Mouse (Mus musculus) hindbrain, embryonic 13.5 days (tissue): ENCODE measurements around the gene Gm3404. TPM values are rescaled to one million over a fixed set of nuclear protein-coding genes. Genes with fewer than 3 reads are reported as not detected.
"Not testable (repeated sequence)": the region's sequence is repeated elsewhere in the genome, so short reads cannot be mapped to it uniquely, and the experiment has no call there.

Source experiments
- ATAC-seq: fragments of 200-750 bp; cut with Nextera tagmentation; 2 replicates; pipeline ENCODE4 v1.8.0; 2017; ENCODE audit warnings: moderate TSS enrichment; ENCODE audit not compliant: low FRiP score
- H3K27ac ChIP-seq: fragments of 300-500 bp; sonication (generic); 2 replicates; pipeline ENCODE4 v1.5.1; 2015; ENCODE audit warnings: inconsistent platforms, mild to moderate bottlenecking, moderate library complexity
- H3K27me3 ChIP-seq: fragments of 300-500 bp; sonication (generic); 2 replicates; pipeline ENCODE4 v1.6.1; 2015; ENCODE audit warnings: mild to moderate bottlenecking, inconsistent platforms
- H3K36me3 ChIP-seq: fragments of 300-500 bp; sonication (generic); 2 replicates; pipeline ENCODE4 v1.6.1; 2015; ENCODE audit warnings: mild to moderate bottlenecking, inconsistent platforms
- H3K4me1 ChIP-seq: fragments of 300-500 bp; sonication (generic); replicated peaks from 2 replicates; pipeline ENCODE4 v1.6.1; 2015; ENCODE audit warnings: inconsistent platforms
- H3K4me2 ChIP-seq: fragments of 300-500 bp; sonication (generic); 2 replicates; pipeline ENCODE4 v1.6.1; 2015; ENCODE audit warnings: inconsistent platforms, mild to moderate bottlenecking, moderate library complexity
- H3K4me3 ChIP-seq: fragments of 300-500 bp; sonication (generic); 2 replicates; pipeline ENCODE4 v1.5.1; 2015; ENCODE audit warnings: mild to moderate bottlenecking, inconsistent platforms
- H3K9ac ChIP-seq: fragments of 300-500 bp; sonication (generic); 2 replicates; pipeline ENCODE4 v1.6.1; 2015; ENCODE audit warnings: mild to moderate bottlenecking, inconsistent platforms
- H3K9me3 ChIP-seq: fragments of 300-500 bp; sonication (generic); 2 replicates; pipeline ENCODE4 v1.6.1; 2016; ENCODE audit warnings: inconsistent platforms
- WGBS: fragments of 180-500 bp; shearing (Covaris S2); methylation state at CpG from one replicate; pipeline ENCODE4 v1.1.7; 2015; 5-methylcytosine and 5-hydroxymethylcytosine counted together
- polyA plus RNA-seq: library from polyadenylated mRNA; unstranded; fragments of >200 nt; fragmentation: Nextera tagmentation; extraction: Ambion mirVana; gene quantifications from 2 replicates; pipeline ENCODE4 v1.2.1, GENCODE M21; 2015

Gm3404 gene
- not detected in 2 replicates for polyA plus RNA-seq

DNA sequence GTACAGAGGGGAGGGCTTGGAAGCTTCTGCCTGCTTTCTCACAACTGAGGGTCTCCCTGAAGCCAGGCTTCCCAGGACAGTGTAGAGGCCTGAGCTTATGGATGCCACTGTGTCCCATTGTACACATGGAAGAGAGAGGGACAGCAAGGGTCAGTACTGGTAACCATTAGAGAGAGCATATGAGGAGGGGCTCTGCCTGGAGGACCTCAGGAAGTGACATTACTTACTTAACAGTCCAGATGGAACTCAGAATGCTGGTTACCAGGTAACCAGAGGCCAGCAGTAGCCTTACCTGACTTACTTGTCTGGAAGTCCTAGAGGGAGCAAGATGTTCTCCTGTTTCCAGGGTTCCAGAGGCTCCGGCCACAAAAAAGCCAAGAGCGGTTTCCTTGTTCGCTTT lies at the start of gene Gm3404:
TSS of gene Gm3404 (plus strand) at position 301 of the 400 bp plus-strand sequence.
- H3K9ac ChIP-seq, H3K4me3 ChIP-seq, ATAC-seq, H3K27ac ChIP-seq, H3K4me1 ChIP-seq, H3K27me3 ChIP-seq, H3K4me2 ChIP-seq, H3K36me3 ChIP-seq, H3K9me3 ChIP-seq: not testable (repeated sequence)
- WGBS, result 97% methylated on average over 3 of the region's 3 CpGs

DNA sequence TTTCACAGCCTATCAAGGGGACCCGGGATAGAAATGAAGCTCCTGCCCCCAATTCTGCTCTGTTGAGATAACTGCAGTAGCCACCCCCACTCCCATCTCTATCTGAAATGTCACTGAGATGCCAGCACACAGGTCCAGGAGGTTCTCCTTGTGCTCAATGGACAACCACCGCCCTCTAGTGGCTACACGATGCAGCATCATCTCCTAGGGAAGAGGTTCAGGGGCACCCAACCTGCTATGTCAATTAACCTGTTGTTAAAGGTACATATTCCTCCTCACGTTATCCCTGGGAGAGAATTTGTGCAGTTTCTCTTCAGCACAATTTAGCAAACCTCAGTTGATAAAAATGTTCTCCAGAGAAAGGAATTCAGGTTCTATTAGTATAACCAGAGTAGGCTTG lies 46.0 kb upstream of the Gm3404 start:
- not testable (repeated sequence) for H3K4me1 ChIP-seq, H3K27me3 ChIP-seq, H3K4me3 ChIP-seq, H3K36me3 ChIP-seq, H3K27ac ChIP-seq, H3K9me3 ChIP-seq, ATAC-seq, H3K9ac ChIP-seq, H3K4me2 ChIP-seq
- 8% methylated on average over 4 of the region's 4 CpGs for WGBS

GRCm38 (mm10) chr5:146481665-146482064 lies 43.9 kb upstream of the Gm3404 start, which contains the start of gene Gm6408:
Gene Gm6408 (plus strand): TSS chr5:146481965.
- not testable (repeated sequence) for H3K27ac ChIP-seq, H3K4me3 ChIP-seq, H3K9ac ChIP-seq, H3K27me3 ChIP-seq, H3K4me1 ChIP-seq, H3K9me3 ChIP-seq, H3K4me2 ChIP-seq, H3K36me3 ChIP-seq, ATAC-seq
- 95% methylated on average over 3 of the region's 3 CpGs for WGBS

GRCm38 (mm10) chr5:146488959-146489358 lies 36.6 kb upstream of the Gm3404 start:
- H3K27me3 ChIP-seq, H3K9me3 ChIP-seq, ATAC-seq, H3K27ac ChIP-seq, H3K4me1 ChIP-seq, H3K36me3 ChIP-seq, H3K4me3 ChIP-seq, H3K4me2 ChIP-seq, H3K9ac ChIP-seq: not testable (repeated sequence)
- 16% methylated on average over 3 of the region's 4 CpGs for WGBS

GRCm38 (mm10) chr5:146491063-146491462 lies 34.5 kb upstream of the Gm3404 start, which contains the start of gene Gm6370:
Gene Gm6370 (plus strand): TSS chr5:146491363.
- not testable (repeated sequence) for ATAC-seq, H3K4me2 ChIP-seq, H3K27ac ChIP-seq, H3K9me3 ChIP-seq, H3K27me3 ChIP-seq, H3K36me3 ChIP-seq, H3K4me3 ChIP-seq, H3K4me1 ChIP-seq, H3K9ac ChIP-seq
- WGBS, result no CpG with 5 or more reads among the region's 5 CpGs

GRCm38 (mm10) chr5:146502099-146502498 lies 23.5 kb upstream of the Gm3404 start, which contains the start of gene 4930449I24Rik:
Gene 4930449I24Rik (plus strand): TSS chr5:146502399.
- no CpG with 5 or more reads among the region's 5 CpGs for WGBS
- not testable (repeated sequence) for ATAC-seq, H3K9me3 ChIP-seq

GRCm38 (mm10) chr5:146513823-146514222 lies 11.8 kb upstream of the Gm3404 start, which contains the start of gene Gm3402:
Gene Gm3402 (plus strand): TSS chr5:146514123.
- H3K4me1 ChIP-seq, H3K9me3 ChIP-seq, ATAC-seq, H3K36me3 ChIP-seq, H3K4me3 ChIP-seq, H3K27me3 ChIP-seq, H3K4me2 ChIP-seq, H3K9ac ChIP-seq, H3K27ac ChIP-seq: not testable (repeated sequence)
- WGBS, result 93% methylated on average over 2 of the region's 5 CpGs

More at GRCm38 (mm10) chr5:146502099-146502498, 23.5 kb upstream of the Gm3404 start, which contains the start of gene 4930449I24Rik:
- not testable (repeated sequence) for H3K4me2 ChIP-seq, H3K27ac ChIP-seq, H3K9ac ChIP-seq, H3K4me1 ChIP-seq, H3K27me3 ChIP-seq, H3K36me3 ChIP-seq, H3K4me3 ChIP-seq

GRCm38 (mm10) chr5:146537347-146537746 lies 11.7 kb downstream of the Gm3404 start, which contains the start of gene Gm3409:
Gene Gm3409 (plus strand): TSS chr5:146537647.
- not testable (repeated sequence) for H3K4me2 ChIP-seq, H3K4me1 ChIP-seq, H3K9ac ChIP-seq, H3K27me3 ChIP-seq, H3K27ac ChIP-seq, H3K4me3 ChIP-seq, ATAC-seq, H3K9me3 ChIP-seq, H3K36me3 ChIP-seq
- 94% methylated on average over 3 of the region's 3 CpGs for WGBS

DNA sequence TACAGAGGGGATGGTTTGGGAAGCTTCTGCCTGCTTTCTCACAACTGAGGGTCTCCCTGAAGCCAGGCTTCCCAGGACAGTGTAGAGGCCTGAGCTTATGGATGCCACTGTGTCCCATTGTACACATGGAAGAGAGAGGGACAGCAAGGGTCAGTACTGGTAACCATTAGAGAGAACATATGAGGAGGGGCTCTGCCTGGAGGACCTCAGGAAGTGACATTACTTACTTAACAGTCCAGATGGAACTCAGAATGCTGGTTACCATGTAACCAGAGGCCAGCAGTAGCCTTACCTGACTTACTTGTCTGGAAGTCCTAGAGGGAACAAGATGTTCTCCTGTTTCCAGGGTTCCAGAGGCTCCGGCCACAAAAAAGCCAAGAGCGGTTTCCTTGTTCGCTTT lies 30.2 kb downstream of the Gm3404 start, which contains the start of gene Gm3415:
TSS of gene Gm3415 (plus strand) at position 301 of the 400 bp plus-strand sequence.
- not testable (repeated sequence) for H3K9ac ChIP-seq, H3K27ac ChIP-seq, H3K4me1 ChIP-seq, H3K27me3 ChIP-seq, H3K9me3 ChIP-seq, H3K36me3 ChIP-seq, ATAC-seq, H3K4me3 ChIP-seq, H3K4me2 ChIP-seq
- WGBS, result no CpG with 5 or more reads among the region's 3 CpGs

GRCm38 (mm10) chr5:146564259-146564658 lies 38.7 kb downstream of the Gm3404 start:
- H3K27me3 ChIP-seq, result no peaks in the 10 kb centered on the region
- no peaks in the 10 kb centered on the region for H3K36me3 ChIP-seq
- H3K27ac ChIP-seq, result no peak overlapping the region
- no peak overlapping the region for H3K4me3 ChIP-seq
- ATAC-seq, result no peak
- 88% methylated on average over 1 of the region's 1 CpGs for WGBS
- no peaks in the 10 kb centered on the region for H3K4me1 ChIP-seq
- no peak overlapping the region for H3K9ac ChIP-seq
- H3K9me3 ChIP-seq, result no peaks in the 10 kb centered on the region
- H3K4me2 ChIP-seq, result no peak overlapping the region

DNA sequence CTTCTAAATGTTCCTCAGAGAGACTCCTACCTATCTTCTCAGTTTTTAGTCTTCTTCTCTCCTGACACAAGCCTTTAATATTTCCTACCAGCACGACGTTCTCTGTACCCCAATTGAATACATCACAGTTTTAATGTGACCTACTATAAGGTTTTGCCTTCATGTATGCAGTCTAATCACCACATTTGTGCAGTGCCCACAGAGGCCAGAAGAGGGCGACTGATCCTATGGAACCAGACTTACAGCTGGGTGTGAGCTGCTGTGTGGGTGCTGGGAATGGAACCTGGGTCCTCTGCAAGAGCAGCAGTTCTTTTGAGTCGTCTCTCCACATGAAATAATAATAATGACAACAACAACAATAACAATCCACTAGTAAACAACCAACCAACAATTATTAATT lies 41.5 kb downstream of the Gm3404 start:
- no peak overlapping the region for H3K9ac ChIP-seq
- no peak overlapping the region for H3K4me3 ChIP-seq
- no peaks in the 10 kb centered on the region for H3K36me3 ChIP-seq
- no peaks in the 10 kb centered on the region for H3K4me1 ChIP-seq
- H3K27me3 ChIP-seq, result no peaks in the 10 kb centered on the region
- H3K9me3 ChIP-seq, result no peaks in the 10 kb centered on the region
- 59% methylated on average over 4 of the region's 4 CpGs for WGBS
- H3K27ac ChIP-seq, result no peak overlapping the region
- H3K4me2 ChIP-seq, result no peak overlapping the region
- ATAC-seq, result no peak

DNA sequence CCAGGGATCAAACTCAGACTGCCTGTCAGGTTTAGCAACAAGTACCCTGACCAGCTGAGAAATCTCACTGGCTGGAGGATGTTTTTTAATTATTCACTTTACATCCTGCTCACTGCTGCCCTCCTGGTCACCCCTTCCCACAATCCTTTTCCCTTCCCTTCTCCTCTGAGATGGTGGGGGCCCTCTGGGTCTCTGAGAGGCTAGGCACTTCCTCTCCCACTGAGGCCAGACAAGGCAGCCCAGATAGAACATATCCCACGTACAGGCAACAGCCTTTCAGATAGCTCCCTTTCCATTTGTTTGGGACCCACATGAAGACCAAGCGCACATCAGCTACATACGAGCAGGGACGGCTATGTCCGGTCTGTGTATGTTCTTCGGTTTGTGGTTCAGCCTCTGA lies 44.6 kb downstream of the Gm3404 start:
- H3K4me1 ChIP-seq, H3K9ac ChIP-seq, H3K4me2 ChIP-seq, H3K4me3 ChIP-seq, ATAC-seq, H3K9me3 ChIP-seq, H3K27ac ChIP-seq, H3K36me3 ChIP-seq, H3K27me3 ChIP-seq: not testable (repeated sequence)
- 89% methylated on average over 6 of the region's 6 CpGs for WGBS
